Mouse (Mus musculus) neural tube, embryonic 11.5 days (tissue): ENCODE results near the gene Apoc2. TPM values are rescaled to one million over a fixed set of nuclear protein-coding genes. Genes with fewer than 3 reads are reported as not detected.

Experiments used
- ATAC-seq: fragments of 200-750 bp; cut with Nextera tagmentation; 2 replicates; pipeline ENCODE4 v1.8.0; 2017; ENCODE audit warnings: moderate number of reproducible peaks, mild to moderate bottlenecking, moderate TSS enrichment, moderate library complexity; ENCODE audit not compliant: insufficient read depth, low FRiP score, low TSS enrichment
- DNase-seq: peaks from one replicate; pipeline ENCODE4 v3.0.0-alpha.2; 2015; ENCODE audit warnings: low spot score
- H3K27ac ChIP-seq: fragments of 300-500 bp; sonication (generic); 2 replicates; pipeline ENCODE4 v1.5.1; 2014; ENCODE audit warnings: low read depth, mild to moderate bottlenecking, low read length
- H3K27me3 ChIP-seq: fragments of 300-500 bp; sonication (generic); 2 replicates; pipeline ENCODE4 v1.6.1; 2014; ENCODE audit warnings: mild to moderate bottlenecking, low read length, mixed read lengths; ENCODE audit not compliant: control insufficient read depth, insufficient read depth
- H3K36me3 ChIP-seq: fragments of 300-500 bp; sonication (generic); 2 replicates; pipeline ENCODE4 v1.6.1; 2014; ENCODE audit warnings: mild to moderate bottlenecking, low read length, moderate library complexity, mixed read lengths; ENCODE audit not compliant: control insufficient read depth, insufficient read depth
- H3K4me1 ChIP-seq: fragments of 300-500 bp; sonication (generic); 2 replicates; pipeline ENCODE4 v1.6.1; 2014; ENCODE audit warnings: low read length, mixed read lengths; ENCODE audit not compliant: control insufficient read depth, insufficient read depth
- H3K4me2 ChIP-seq: fragments of 300-500 bp; sonication (generic); 2 replicates; pipeline ENCODE4 v1.6.1; 2014; ENCODE audit warnings: low read depth, mild to moderate bottlenecking, moderate library complexity
- H3K4me3 ChIP-seq: fragments of 300-500 bp; sonication (generic); 2 replicates; pipeline ENCODE4 v1.5.1; 2014; ENCODE audit warnings: low read depth, low read length
- H3K9ac ChIP-seq: fragments of 300-500 bp; sonication (generic); 2 replicates; pipeline ENCODE4 v1.6.1; 2014; ENCODE audit warnings: mild to moderate bottlenecking, low read length
- H3K9me3 ChIP-seq: fragments of 300-500 bp; sonication (generic); 2 replicates; pipeline ENCODE4 v1.6.1; 2016; ENCODE audit warnings: low read length; ENCODE audit not compliant: control insufficient read depth
- WGBS: fragments of 180-500 bp; shearing (Covaris S2); extraction: QIAGEN DNeasy Blood & Tissue Kit; methylation state at CpG from one replicate; pipeline ENCODE4 v1.1.7; 2014; 5-methylcytosine and 5-hydroxymethylcytosine counted together
- polyA plus RNA-seq: library from polyadenylated mRNA; unstranded; fragments of >200 nt; fragmentation: Nextera tagmentation; extraction: Ambion mirVana; gene quantifications from 2 replicates; pipeline ENCODE4 v1.2.1, GENCODE M21; 2014

The Apoc2 gene
- polyA plus RNA-seq, 1 experiment from 2014 or later = 0.45 TPM

DNA sequence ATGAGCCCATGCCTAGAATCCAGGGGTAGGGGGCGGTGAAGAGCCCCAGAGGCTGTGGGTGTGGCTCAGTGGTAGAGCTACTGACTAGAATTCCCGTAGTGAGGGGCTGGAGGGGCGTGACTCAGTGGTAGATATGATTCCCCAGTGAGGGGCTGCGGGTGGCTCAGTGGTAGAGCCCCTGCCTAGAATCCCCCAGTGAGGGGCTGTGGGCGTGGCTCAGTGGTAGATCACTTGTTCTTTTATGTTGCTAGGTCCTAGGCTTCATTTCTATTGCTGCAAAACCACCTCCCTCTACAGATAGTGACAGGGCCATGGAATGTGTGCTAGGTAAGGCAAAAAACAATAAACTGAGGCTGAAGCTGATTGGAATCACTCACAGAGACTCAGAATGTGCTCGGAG lies 18.1 kb upstream of the Apoc2 start:
- Histone ChIP-seq H3K36me3 (0 out of 2 replicates have a peak, but pooled peaks cover 4% of the 10 kb centered on the region), H3K27me3 (no peaks in the 10 kb centered on the region), H3K9me3 (no peaks in the 10 kb centered on the region), H3K27ac (no peak overlapping the region), H3K4me2 (no peak overlapping the region), H3K4me3 (no peak overlapping the region), H3K9ac (no peak overlapping the region), H3K4me1 (0 out of 2 replicates have a peak, but pooled peaks cover 7% of the 10 kb centered on the region)
- DNase-seq = no peak
- 84% methylated on average over 6 of the region's 6 CpGs for WGBS
- no peak for ATAC-seq

DNA sequence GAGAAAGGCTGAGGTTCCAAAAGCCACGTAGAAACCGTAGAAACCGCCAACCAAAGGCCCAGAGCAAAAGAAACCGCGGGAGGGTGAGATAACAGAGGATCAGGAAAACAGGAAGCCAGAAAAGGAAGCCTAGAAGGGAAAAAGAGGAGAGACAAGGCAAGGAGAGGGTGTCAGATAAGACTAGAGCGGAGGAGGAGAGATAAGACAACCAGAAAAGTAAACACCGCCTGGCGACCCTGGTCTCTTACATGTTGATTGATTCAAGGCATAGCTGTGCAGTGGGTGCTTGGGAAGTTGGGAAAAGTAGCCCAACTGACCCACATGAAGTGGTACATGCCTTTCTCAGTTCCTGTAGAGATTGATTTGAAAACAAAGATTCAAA lies 17.5 kb upstream of the Apoc2 start:
- Histone ChIP-seq H3K9me3 (no peaks in the 10 kb centered on the region), H3K4me2 (no peak overlapping the region), H3K9ac (no peak overlapping the region), H3K27me3 (no peaks in the 10 kb centered on the region), H3K36me3 (0 out of 2 replicates have a peak, but pooled peaks cover 4% of the 10 kb centered on the region), H3K4me1 (0 out of 2 replicates have a peak, but pooled peaks cover 7% of the 10 kb centered on the region), H3K27ac (no peak overlapping the region), H3K4me3 (no peak overlapping the region)
- 67% methylated on average over 8 of the region's 8 CpGs for whole genome bisulfite sequencing
- ATAC-seq (no peak), DNase-seq (no peak)

DNA sequence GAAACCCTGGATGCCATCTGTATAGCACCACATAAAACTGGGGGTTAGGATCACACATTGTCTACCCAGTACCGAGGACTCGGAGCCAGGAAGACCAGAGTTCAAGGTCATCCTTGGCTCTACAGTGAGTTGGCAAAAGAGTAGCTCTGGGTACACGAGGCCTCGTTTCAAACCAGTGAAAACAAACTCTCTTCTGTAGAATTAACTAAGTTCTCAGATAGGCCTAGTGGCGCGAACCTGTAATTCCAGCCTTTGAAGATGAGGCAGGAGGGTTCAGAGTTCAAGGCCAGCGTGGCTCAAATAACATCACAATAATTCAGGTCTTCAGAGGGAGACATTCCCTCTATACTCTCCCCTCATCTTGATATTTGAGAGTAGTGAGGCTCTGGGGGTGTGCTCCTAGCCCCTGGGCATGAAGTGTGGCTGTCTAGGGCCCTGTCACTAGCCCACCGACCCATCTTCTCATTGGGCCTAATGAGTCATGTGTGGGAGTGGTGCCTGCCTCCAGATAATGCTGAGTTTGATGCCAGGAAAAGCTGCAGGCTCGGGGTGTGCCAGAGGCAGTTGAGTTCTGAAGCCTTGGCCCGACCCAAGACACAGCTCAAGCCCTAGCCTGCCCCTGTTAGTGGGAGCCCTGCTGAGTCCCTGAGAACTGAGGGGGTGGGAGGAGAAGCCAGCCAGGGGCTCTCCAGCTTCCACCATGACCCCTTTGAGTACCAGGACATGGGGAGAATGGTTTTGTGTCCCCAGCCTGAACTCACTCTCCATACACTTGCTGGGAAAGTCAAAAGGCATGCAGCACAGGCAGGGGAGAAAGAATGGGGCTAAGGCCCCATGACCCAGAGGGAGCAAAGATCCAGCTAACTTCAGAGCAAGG lies 16.8 kb upstream of the Apoc2 start:
- DNase-seq (no peak), ATAC-seq (no peak)
- Histone ChIP-seq H3K9me3 (no peaks in the 10 kb centered on the region), H3K9ac (no peak overlapping the region), H3K27ac (no peak overlapping the region), H3K4me1 (0 out of 2 replicates have a peak, but pooled peaks cover 7% of the 10 kb centered on the region), H3K36me3 (0 out of 2 replicates have a peak, but pooled peaks cover 4% of the 10 kb centered on the region), H3K27me3 (no peaks in the 10 kb centered on the region), H3K4me3 (no peak overlapping the region), H3K4me2 (no peak overlapping the region)
- WGBS = 88% methylated on average over 10 of the region's 10 CpGs

DNA sequence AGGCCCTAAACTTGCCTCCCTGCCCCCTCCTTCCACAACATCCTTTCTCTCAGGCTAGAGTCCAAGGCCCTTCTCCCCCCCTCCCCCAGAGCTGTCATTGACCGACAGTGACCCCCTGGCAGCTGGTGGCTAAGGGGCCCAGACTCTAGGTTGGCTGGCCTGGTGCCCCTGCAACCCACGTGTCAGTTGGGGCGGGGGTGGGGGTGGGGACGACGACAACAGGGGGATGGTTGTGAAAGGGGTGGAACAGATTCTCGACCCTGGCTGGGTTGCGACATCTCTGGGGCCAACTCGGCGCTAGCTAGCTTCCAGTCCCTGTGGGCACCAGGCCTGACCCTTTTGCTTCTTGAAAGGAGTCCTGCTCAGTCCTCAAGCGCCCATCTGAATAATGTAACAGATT lies 15.7 kb upstream of the Apoc2 start:
- H3K4me1 ChIP-seq = no peaks in the 10 kb centered on the region
- H3K4me2 ChIP-seq = no peak overlapping the region
- H3K9ac ChIP-seq = no peak overlapping the region
- ATAC-seq = no peak
- no peaks in the 10 kb centered on the region for H3K9me3 ChIP-seq
- WGBS = 20% methylated on average over 10 of the region's 10 CpGs
- no peak overlapping the region for H3K27ac ChIP-seq
- H3K36me3 ChIP-seq = 0 out of 2 replicates have a peak, but pooled peaks cover 4% of the 10 kb centered on the region
- no peak for DNase-seq
- no peaks in the 10 kb centered on the region for H3K27me3 ChIP-seq
- no peak overlapping the region for H3K4me3 ChIP-seq

DNA sequence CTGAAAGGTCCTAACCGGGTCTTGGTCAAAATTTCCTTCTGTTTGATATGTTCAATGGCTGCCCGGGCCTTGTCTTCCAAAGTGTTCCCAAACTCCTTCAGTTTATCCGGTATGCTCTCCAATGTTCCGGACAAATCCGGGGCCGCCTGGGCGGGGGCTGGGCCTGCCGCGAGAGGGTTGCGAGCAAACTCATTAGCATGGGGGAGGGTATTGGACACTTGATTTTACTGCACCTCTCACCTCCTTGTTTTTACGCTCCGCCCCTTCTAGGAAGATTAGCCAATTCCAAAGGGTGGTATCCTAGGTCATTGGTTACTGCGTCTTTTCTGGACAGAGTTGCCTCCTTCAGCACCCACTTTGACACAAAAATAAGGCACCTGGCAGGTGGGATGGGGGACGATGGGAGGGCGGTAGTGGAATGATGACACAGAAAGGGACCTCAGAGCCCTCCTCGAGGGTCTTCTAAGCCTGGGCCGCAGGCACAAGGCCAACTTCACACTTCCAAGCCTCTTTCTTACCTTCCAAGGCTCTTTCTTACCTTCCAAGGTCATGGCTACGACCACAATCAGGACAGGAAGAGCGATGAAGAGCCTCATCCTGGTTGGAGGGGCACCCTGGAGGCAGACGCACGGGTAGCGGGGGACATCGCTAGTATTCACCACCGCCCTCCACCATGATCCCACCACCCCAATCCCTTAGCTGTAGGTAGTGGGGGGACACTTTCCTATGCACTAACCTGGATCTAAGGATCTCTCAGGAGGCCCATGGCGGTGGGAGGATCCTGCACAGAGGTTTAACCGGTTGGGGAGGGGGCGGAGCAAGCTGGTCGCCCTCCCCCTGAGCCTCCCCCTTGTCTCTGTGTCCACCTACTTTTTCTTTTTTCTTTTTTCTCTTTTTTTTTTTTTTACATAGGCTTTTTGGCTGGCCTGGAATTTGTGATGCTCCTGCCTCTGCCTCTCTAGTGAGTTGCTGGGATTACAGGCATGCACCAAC lies 14.4 kb upstream of the Apoc2 start, which contains the start of gene Apoc1:
Apoc1 (minus strand) TSS at position 788 of the 993 bp plus-strand sequence.
- DNase-seq (no peak), ATAC-seq (no peak)
- WGBS = 42% methylated on average over 28 of the region's 28 CpGs

DNA sequence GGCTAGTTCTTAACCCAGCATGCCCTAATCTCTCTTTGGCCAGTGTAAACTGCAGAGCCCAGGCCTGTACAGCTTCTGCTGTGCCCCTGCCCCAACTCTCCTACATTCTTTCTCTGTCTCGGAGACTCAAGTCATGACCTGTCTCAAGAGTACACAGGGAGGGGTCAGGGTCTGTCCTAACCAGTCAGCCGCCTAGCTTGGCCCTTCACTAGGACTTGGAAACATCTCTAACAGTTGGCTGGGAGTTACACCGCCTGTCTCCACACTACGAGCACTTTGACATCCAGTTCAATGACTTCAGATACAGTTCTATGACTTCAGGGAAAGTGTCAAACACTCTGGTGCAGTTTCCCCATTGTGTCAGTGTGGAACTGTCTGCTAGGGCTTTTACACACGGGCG lies 13.7 kb upstream of the Apoc2 start:
- H3K4me2 ChIP-seq = no peak overlapping the region
- no peak overlapping the region for H3K4me3 ChIP-seq
- H3K27me3 ChIP-seq = no peaks in the 10 kb centered on the region
- DNase-seq (no peak), ATAC-seq (no peak)
- H3K27ac ChIP-seq = no peak overlapping the region
- 64% methylated on average over 6 of the region's 6 CpGs for WGBS
- H3K4me1 ChIP-seq = no peaks in the 10 kb centered on the region
- no peaks in the 10 kb centered on the region for H3K9me3 ChIP-seq
- H3K36me3 ChIP-seq = no peaks in the 10 kb centered on the region
- no peak overlapping the region for H3K9ac ChIP-seq

More for the DNA sequence above, 14.4 kb upstream of the Apoc2 start, which contains the start of gene Apoc1:
- Histone ChIP-seq H3K27me3 (no peaks in the 10 kb centered on the region), H3K4me2 (no peak within 1 kb of the TSS), H3K9ac (no peak within 1 kb of the TSS), H3K36me3 (0 out of 2 replicates have a peak, but pooled peaks cover 4% of the 10 kb centered on the region), H3K9me3 (no peaks in the 10 kb centered on the region), H3K27ac (no peak within 1 kb of the TSS), H3K4me3 (no peak within 1 kb of the TSS), H3K4me1 (no peaks in the 10 kb centered on the region)

DNA sequence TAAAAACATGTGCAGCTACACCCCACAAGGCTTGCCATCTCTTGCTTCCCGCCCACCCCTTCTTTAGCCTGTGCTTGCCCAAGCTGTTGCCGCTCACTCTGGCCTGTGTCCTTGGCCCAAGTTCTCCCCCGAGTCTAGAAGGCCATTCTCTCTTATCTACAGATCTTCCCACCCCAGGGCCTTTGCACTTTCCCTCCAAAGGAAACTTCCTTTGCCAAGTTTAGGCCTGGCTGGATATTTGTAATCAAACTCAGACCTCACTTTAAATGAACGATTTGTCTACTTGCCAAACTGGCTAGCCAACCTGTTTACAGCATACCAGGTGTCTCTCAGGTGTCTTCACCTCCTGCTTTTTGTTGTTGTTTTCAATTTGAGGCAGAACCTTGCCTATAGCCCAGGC lies 13.1 kb upstream of the Apoc2 start:
- 90% methylated on average over 4 of the region's 4 CpGs for WGBS
- Histone ChIP-seq H3K4me1 (no peaks in the 10 kb centered on the region), H3K4me2 (no peak overlapping the region), H3K9ac (no peak overlapping the region), H3K36me3 (no peaks in the 10 kb centered on the region), H3K27ac (no peak overlapping the region), H3K9me3 (no peaks in the 10 kb centered on the region), H3K27me3 (no peaks in the 10 kb centered on the region), H3K4me3 (no peak overlapping the region)
- ATAC-seq (no peak), DNase-seq (no peak)

DNA sequence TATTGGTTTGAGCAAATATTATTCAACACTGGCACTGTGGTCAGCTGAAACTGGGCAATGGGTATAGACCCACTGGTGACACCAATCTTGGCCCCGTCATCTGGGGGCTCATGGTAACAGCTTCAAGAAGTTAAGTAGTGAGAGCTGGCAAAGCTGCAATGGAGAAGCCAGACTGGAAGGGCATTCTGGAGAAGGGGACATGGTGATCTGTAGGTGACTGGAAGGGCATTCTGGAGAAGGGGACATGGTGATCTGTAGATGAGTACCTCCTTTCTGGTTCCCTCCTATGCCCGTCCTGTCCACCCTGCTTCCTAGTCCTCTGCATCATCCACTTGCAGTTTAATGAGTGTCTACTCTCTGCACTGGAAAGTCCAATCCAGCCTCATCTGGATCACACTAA lies 10.9 kb upstream of the Apoc2 start:
- H3K4me2 ChIP-seq = no peak overlapping the region
- no peak overlapping the region for H3K9ac ChIP-seq
- DNase-seq (no peak), ATAC-seq (no peak)
- H3K36me3 ChIP-seq = no peaks in the 10 kb centered on the region
- WGBS = 92% methylated on average over 2 of the region's 2 CpGs
- H3K4me1 ChIP-seq = no peaks in the 10 kb centered on the region
- no peaks in the 10 kb centered on the region for H3K27me3 ChIP-seq
- no peak overlapping the region for H3K27ac ChIP-seq
- no peak overlapping the region for H3K4me3 ChIP-seq
- H3K9me3 ChIP-seq = no peaks in the 10 kb centered on the region
